ENCODE assay signal across 8 mouse cellular contexts in genomic region chr11:71018416-71019200, GRCm38 (mm10). TPM values are rescaled to one million over a fixed set of nuclear protein-coding genes. Genes with fewer than 3 reads are reported as not detected.
DNase-seq lines count a peak whose midpoint lies in the region; ATAC-seq and TF ChIP-seq lines count a peak whose summit lies in the region.

No protein-coding gene starts in this region.

- peak overlapping the region; percentile 80 for H3K4me2 ChIP-seq in lung, embryonic 14.5 days
- H3K4me2 ChIP-seq in embryonic facial prominence, embryonic 13.5 days = peak overlapping the region; percentile 80
- peak overlapping the region; percentile 80 for H3K4me2 ChIP-seq in neural tube, embryonic 13.5 days

- peak; percentile 10 for DNase-seq in lung, embryonic 14.5 days
- DNase-seq in lung, postnatal 4 days = no peak
- DNase-seq in left cerebral cortex, postnatal 25 days (ENCODE audit: low spot score in 2 of 2) = no peak
- DNase-seq in cerebellum, adult 11-12 months = no peak
- no peak for DNase-seq in layer of hippocampus, postnatal 25 days (ENCODE audit: extremely low spot score in 1 of 2, low spot score in 1 of 2)

- intact Hi-C loops in left cerebral cortex, postnatal 25 days (cut with DNase I) = no loop called here

- peak overlapping the region; percentile 62; the same call in 1 of the 2 replicates for H3K27ac ChIP-seq in lung, embryonic 14.5 days (ENCODE audit: low read depth)
- peak overlapping the region; percentile 85 for H3K27ac ChIP-seq in embryonic facial prominence, embryonic 13.5 days
- peak overlapping the region; percentile 86 for H3K27ac ChIP-seq in neural tube, embryonic 13.5 days (replicated peaks)

- H3K4me3 ChIP-seq in lung, embryonic 14.5 days (ENCODE audit: low read depth, low read length) = peak overlapping the region; percentile 86
- H3K4me3 ChIP-seq in embryonic facial prominence, embryonic 13.5 days = peak overlapping the region; percentile 91
- H3K4me3 ChIP-seq in neural tube, embryonic 13.5 days = peak overlapping the region; percentile 89

- ATAC-seq in lung, embryonic 14.5 days (ENCODE audit: insufficient read depth) = peak; percentile 38
- peak; percentile 18; the same call in 1 of the 2 replicates for ATAC-seq in embryonic facial prominence, embryonic 13.5 days (ENCODE audit: insufficient number of reproducible peaks, insufficient read depth, low FRiP score, low TSS enrichment, low read depth)
- peak; percentile 2 for ATAC-seq in inflammation-experienced regulatory T-cells, adult 6 months
- ATAC-seq in neural tube, embryonic 13.5 days (ENCODE audit: low read depth) = peak; percentile 30

- H3K4me1 ChIP-seq in lung, embryonic 14.5 days (ENCODE audit: insufficient read depth) = peaks cover 11% of the 10 kb centered on the region
- H3K4me1 ChIP-seq in embryonic facial prominence, embryonic 13.5 days = peaks cover 23% of the 10 kb centered on the region
- peaks cover 54% of the 10 kb centered on the region for H3K4me1 ChIP-seq in neural tube, embryonic 13.5 days (replicated peaks)

- no peak for TF ChIP-seq CTCF in lung, embryonic 14.5 days (IDR thresholded peaks at IDR 0.05; ENCODE audit: low read depth)

- H3K36me3 ChIP-seq in lung, embryonic 14.5 days (ENCODE audit: insufficient read depth) = peaks cover 9% of the 10 kb centered on the region; the same call in 1 of the 2 replicates
- peaks cover 13% of the 10 kb centered on the region for H3K36me3 ChIP-seq in embryonic facial prominence, embryonic 13.5 days
- H3K36me3 ChIP-seq in neural tube, embryonic 13.5 days = peaks cover 12% of the 10 kb centered on the region

- H3K9me3 ChIP-seq in lung, embryonic 14.5 days (ENCODE audit: low read depth, low read length) = no peaks in the 10 kb centered on the region
- H3K9me3 ChIP-seq in embryonic facial prominence, embryonic 13.5 days = no peaks in the 10 kb centered on the region
- H3K9me3 ChIP-seq in neural tube, embryonic 13.5 days = no peaks in the 10 kb centered on the region

- H3K27me3 ChIP-seq in lung, embryonic 14.5 days (ENCODE audit: insufficient read depth, low read length) = no peaks in the 10 kb centered on the region
- H3K27me3 ChIP-seq in embryonic facial prominence, embryonic 13.5 days = no peaks in the 10 kb centered on the region
- no peaks in the 10 kb centered on the region for H3K27me3 ChIP-seq in neural tube, embryonic 13.5 days

- WGBS in lung, embryonic 14.5 days = 3% methylated on average over 28 of the region's 28 CpGs
- 5% methylated on average over 28 of the region's 28 CpGs for WGBS in embryonic facial prominence, embryonic 13.5 days
- WGBS in neural tube, embryonic 13.5 days = 6% methylated on average over 28 of the region's 28 CpGs

- H3K9ac ChIP-seq in lung, embryonic 14.5 days = peak overlapping the region; percentile 89
- H3K9ac ChIP-seq in embryonic facial prominence, embryonic 13.5 days = peak overlapping the region; percentile 93
- peak overlapping the region; percentile 92 for H3K9ac ChIP-seq in neural tube, embryonic 13.5 days

RNA-seq across cellular contexts. Expression of gene Mis12, which starts 0.8 kb away (rescaled TPM):
- 43.4 and 48.2 TPM in 2 replicates for polyA plus RNA-seq in lung, embryonic 14.5 days (2014; fragmentation: Nextera tagmentation; extraction: Ambion mirVana)
- 52.8 and 53.7 TPM in 2 replicates for polyA plus RNA-seq in embryonic facial prominence, embryonic 13.5 days (2015; fragmentation: Nextera tagmentation; extraction: Ambion mirVana)
- 10 to 100 TPM; 16.3 to 21.6 (median 20.3) TPM for polyA plus RNA-seq in inflammation-experienced regulatory T-cells, adult 6 months (2017; shearing (Covaris generic))
- polyA plus RNA-seq in neural tube, embryonic 13.5 days (2015; fragmentation: Nextera tagmentation; extraction: Ambion mirVana) = 34.0 and 34.8 TPM in 2 replicates
- 10 to 100 TPM; 16.1 to 16.3 TPM for total RNA-seq in left cerebral cortex, postnatal 25 days (2021)
- total RNA-seq in layer of hippocampus, postnatal 25 days (2021) = 10 to 100 TPM; 12.9 to 15.7 TPM

RNA-seq across cellular contexts. Expression of gene Derl2, which starts 1.0 kb away (rescaled TPM):
- polyA plus RNA-seq in lung, embryonic 14.5 days (2014; fragmentation: Nextera tagmentation; extraction: Ambion mirVana) = 42.7 and 51.9 TPM in 2 replicates
- 39.2 and 42.5 TPM in 2 replicates for polyA plus RNA-seq in embryonic facial prominence, embryonic 13.5 days (2015; fragmentation: Nextera tagmentation; extraction: Ambion mirVana)
- polyA plus RNA-seq in inflammation-experienced regulatory T-cells, adult 6 months (2017; shearing (Covaris generic)) = 100 to 1,000 TPM; 114 to 184 (median 122) TPM
- polyA plus RNA-seq in neural tube, embryonic 13.5 days (2015; fragmentation: Nextera tagmentation; extraction: Ambion mirVana) = 35.8 and 37.8 TPM in 2 replicates
- 10 to 100 TPM; 23.5 to 25.8 TPM for total RNA-seq in left cerebral cortex, postnatal 25 days (2021)
- 10 to 100 TPM; 23.6 to 27.1 TPM for total RNA-seq in layer of hippocampus, postnatal 25 days (2021)

RNA-seq across cellular contexts. Expression of gene Dhx33, which starts 14.4 kb away (rescaled TPM):
- 27.2 and 27.7 TPM in 2 replicates for polyA plus RNA-seq in lung, embryonic 14.5 days (2014; fragmentation: Nextera tagmentation; extraction: Ambion mirVana)
- polyA plus RNA-seq in embryonic facial prominence, embryonic 13.5 days (2015; fragmentation: Nextera tagmentation; extraction: Ambion mirVana) = 18.3 and 20.6 TPM in 2 replicates
- 1 to 10 TPM; 4.8 to 6.8 (median 6.2) TPM for polyA plus RNA-seq in inflammation-experienced regulatory T-cells, adult 6 months (2017; shearing (Covaris generic))
- 14.0 and 15.2 TPM in 2 replicates for polyA plus RNA-seq in neural tube, embryonic 13.5 days (2015; fragmentation: Nextera tagmentation; extraction: Ambion mirVana)
- 10 to 100 TPM; 26.9 to 27.2 TPM for total RNA-seq in left cerebral cortex, postnatal 25 days (2021)
- total RNA-seq in layer of hippocampus, postnatal 25 days (2021) = 10 to 100 TPM; 54.2 to 56.4 TPM

RNA-seq across cellular contexts. Expression of gene 6330403K07Rik, which starts 14.7 kb away (rescaled TPM):
- 42.3 and 44.6 TPM in 2 replicates for polyA plus RNA-seq in lung, embryonic 14.5 days (2014; fragmentation: Nextera tagmentation; extraction: Ambion mirVana)
- polyA plus RNA-seq in embryonic facial prominence, embryonic 13.5 days (2015; fragmentation: Nextera tagmentation; extraction: Ambion mirVana) = 252 and 255 TPM in 2 replicates
- 10 to 100 TPM; 10.7 to 20.4 (median 17.8) TPM for polyA plus RNA-seq in inflammation-experienced regulatory T-cells, adult 6 months (2017; shearing (Covaris generic))
- 544 and 566 TPM in 2 replicates for polyA plus RNA-seq in neural tube, embryonic 13.5 days (2015; fragmentation: Nextera tagmentation; extraction: Ambion mirVana)
- 100 to 1,000 TPM; 227 to 230 TPM for total RNA-seq in left cerebral cortex, postnatal 25 days (2021)
- 100 to 1,000 TPM; 172 to 217 TPM for total RNA-seq in layer of hippocampus, postnatal 25 days (2021)

RNA-seq across cellular contexts. Expression of gene C1qbp, which starts 35.8 kb away (rescaled TPM):
- 264 and 276 TPM in 2 replicates for polyA plus RNA-seq in lung, embryonic 14.5 days (2014; fragmentation: Nextera tagmentation; extraction: Ambion mirVana)
- 233 and 254 TPM in 2 replicates for polyA plus RNA-seq in embryonic facial prominence, embryonic 13.5 days (2015; fragmentation: Nextera tagmentation; extraction: Ambion mirVana)
- polyA plus RNA-seq in inflammation-experienced regulatory T-cells, adult 6 months (2017; shearing (Covaris generic)) = 10 to 100 TPM; 12.6 to 27.5 (median 15.5) TPM
- 188 and 193 TPM in 2 replicates for polyA plus RNA-seq in neural tube, embryonic 13.5 days (2015; fragmentation: Nextera tagmentation; extraction: Ambion mirVana)
- 10 to 100 TPM; 94.2 to 98.5 TPM for total RNA-seq in left cerebral cortex, postnatal 25 days (2021)
- total RNA-seq in layer of hippocampus, postnatal 25 days (2021) = 100 to 1,000 TPM; 101 to 111 TPM
